Mouse (Mus musculus) ZHBTc4 (cell line): ENCODE measurements at regions not wholly inside any gene's neighbourhood (a gene's known extent, or its start where the extent isn't known, plus 50 kb on each side); places are given as distances from the start of the nearest gene placed in this dataset.

Experiments used
- DNase-seq: peaks from one replicate; pipeline ENCODE4 v3.0.0-alpha.2; 2011; ENCODE audit warnings: low read depth, low spot score

- DNase-seq = no peak
These were observed 207.7 kb upstream of the Camk1g start for GRCm38 (mm10) chr1:193577821-193578220.

GRCm38 (mm10) chr1:193575986-193576713 is 206.1 kb upstream of the Camk1g start:
- DNase-seq = peak; percentile 89

GRCm38 (mm10) chr1:193572827-193573226 is 202.7 kb upstream of the Camk1g start:
- DNase-seq = no peak

- DNase-seq = no peak
These were observed 202.3 kb upstream of the Camk1g start for GRCm38 (mm10) chr1:193572411-193572810.

GRCm38 (mm10) chr1:193571088-193571487 is 201.0 kb upstream of the Camk1g start:
- no peak for DNase-seq

- DNase-seq = peak; percentile 21
These were observed 198.6 kb upstream of the Camk1g start for GRCm38 (mm10) chr1:193568586-193569174.

- DNase-seq = no peak
These were observed 197.1 kb upstream of the Camk1g start for GRCm38 (mm10) chr1:193567217-193567616.

- DNase-seq = no peak
These were observed 194.1 kb upstream of the Camk1g start for GRCm38 (mm10) chr1:193564225-193564624.

GRCm38 (mm10) chr1:193562242-193562641 is 192.1 kb upstream of the Camk1g start:
- no peak for DNase-seq

GRCm38 (mm10) chr1:193558122-193558521 is 188.0 kb upstream of the Camk1g start:
- no peak for DNase-seq

- DNase-seq = no peak
These were observed 184.6 kb upstream of the Camk1g start for GRCm38 (mm10) chr1:193554731-193555130.

- no peak for DNase-seq
These were observed 182.2 kb upstream of the Camk1g start for GRCm38 (mm10) chr1:193552348-193552747.

- no peak for DNase-seq
These were observed 181.2 kb upstream of the Camk1g start for GRCm38 (mm10) chr1:193551340-193551739.

- DNase-seq = peak; percentile 50
These were observed 180.7 kb upstream of the Camk1g start for GRCm38 (mm10) chr1:193550761-193551160.

- DNase-seq = peak; percentile 75
These were observed 177.3 kb upstream of the Camk1g start for GRCm38 (mm10) chr1:193547356-193547755.

- no peak for DNase-seq
These were observed 175.9 kb upstream of the Camk1g start for GRCm38 (mm10) chr1:193546044-193546432.

GRCm38 (mm10) chr1:193545406-193546043 is 175.4 kb upstream of the Camk1g start:
- no peak for DNase-seq

GRCm38 (mm10) chr1:193544804-193545203 is 174.7 kb upstream of the Camk1g start:
- DNase-seq = no peak

- no peak for DNase-seq
These were observed 173.7 kb upstream of the Camk1g start for GRCm38 (mm10) chr1:193543834-193544233.

- no peak for DNase-seq
These were observed 173.2 kb upstream of the Camk1g start for GRCm38 (mm10) chr1:193543284-193543683.

- peak; percentile 80 for DNase-seq
These were observed 172.0 kb upstream of the Camk1g start for GRCm38 (mm10) chr1:193541934-193542580.

GRCm38 (mm10) chr1:193541281-193541680 is 171.2 kb upstream of the Camk1g start:
- DNase-seq = no peak
